Mouse (Mus musculus): ENCODE measurements at regions not wholly inside any gene's neighbourhood (a gene's known extent, or its start where the extent isn't known, plus 50 kb on each side); places are given as distances from the start of the nearest gene placed in this dataset.

DNA sequence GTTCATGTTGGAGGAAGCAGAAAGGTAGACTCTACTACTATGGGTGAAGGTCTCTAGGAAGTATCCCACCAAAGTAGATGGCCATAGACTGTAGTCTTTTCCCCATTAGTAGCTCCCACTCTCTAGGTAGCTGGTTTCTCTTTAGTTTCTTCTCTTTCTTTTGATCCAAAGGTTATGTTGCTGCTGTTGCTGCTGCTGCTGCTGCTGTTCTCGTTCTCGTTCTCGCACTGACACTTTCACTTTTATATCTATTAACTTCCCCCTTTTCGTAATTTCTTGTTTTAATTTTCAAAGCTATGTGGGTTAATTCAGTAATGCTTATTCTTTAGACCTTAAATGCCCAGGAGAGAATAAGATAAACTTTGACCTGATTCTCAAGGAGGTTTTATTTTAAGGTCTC is 58.3 kb downstream of the Tmem100 start:
- Histone ChIP-seq H3K27me3 (ENCODE audit: control insufficient read depth, insufficient read depth, low read length, poor library complexity, severe bottlenecking) (no peaks in the 10 kb centered on the region), H3K36me3 (ENCODE audit: control insufficient read depth, insufficient read depth, low read length, poor library complexity, severe bottlenecking) (no peaks in the 10 kb centered on the region), H3K27ac (ENCODE audit: insufficient read depth, low read length) (no peak overlapping the region), H3K9me3 (replicated peaks; ENCODE audit: control insufficient read depth, insufficient read depth, low read length, poor library complexity, severe bottlenecking) (no peaks in the 10 kb centered on the region), H3K4me1 (ENCODE audit: control insufficient read depth, insufficient read depth, low read length) (no peaks in the 10 kb centered on the region), H3K9ac (ENCODE audit: low read depth, poor library complexity, severe bottlenecking) (no peak overlapping the region), H3K4me3 (ENCODE audit: low read depth, low read length) (no peak overlapping the region)
- TF ChIP-seq POLR2A (IDR thresholded peaks at IDR 0.05; ENCODE audit: insufficient read depth, low read length) (no peak), EP300 (IDR thresholded peaks at IDR 0.05; ENCODE audit: insufficient read depth, low read depth, low read length) (no peak), CTCF (IDR thresholded peaks at IDR 0.05; ENCODE audit: low read depth, low read length) (no peak)

DNA sequence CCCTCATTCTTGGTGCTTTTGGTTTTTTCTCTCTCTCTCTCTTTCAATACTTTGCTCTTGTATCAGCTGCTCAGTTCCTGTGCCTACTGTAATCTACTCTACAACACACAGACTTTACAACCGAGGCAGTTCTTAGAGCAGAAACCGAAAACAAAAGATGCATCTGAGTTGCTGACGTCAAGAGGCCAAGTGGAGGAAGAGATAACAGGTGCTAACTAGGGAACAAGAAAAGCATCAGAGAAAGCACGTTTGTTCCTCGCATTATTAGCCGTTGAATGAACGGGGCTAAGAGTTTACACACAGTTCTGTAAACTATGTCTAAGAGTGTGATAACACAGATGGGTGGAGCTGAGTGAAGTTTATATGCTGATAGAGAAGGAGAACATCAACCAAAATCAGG is 63.9 kb downstream of the Tmem100 start:
- H3K27ac ChIP-seq (ENCODE audit: insufficient read depth, low read length): no peak overlapping the region
- no peak overlapping the region for H3K4me3 ChIP-seq (ENCODE audit: low read depth, low read length)
- no peaks in the 10 kb centered on the region for H3K9me3 ChIP-seq (replicated peaks; ENCODE audit: control insufficient read depth, insufficient read depth, low read length, poor library complexity, severe bottlenecking)
- H3K4me1 ChIP-seq (ENCODE audit: control insufficient read depth, insufficient read depth, low read length): no peaks in the 10 kb centered on the region
- H3K36me3 ChIP-seq (ENCODE audit: control insufficient read depth, insufficient read depth, low read length, poor library complexity, severe bottlenecking): no peaks in the 10 kb centered on the region
- no peak for TF ChIP-seq EP300 (IDR thresholded peaks at IDR 0.05; ENCODE audit: insufficient read depth, low read depth, low read length)
- no peak for TF ChIP-seq CTCF (IDR thresholded peaks at IDR 0.05; ENCODE audit: low read depth, low read length)
- no peak for TF ChIP-seq POLR2A (IDR thresholded peaks at IDR 0.05; ENCODE audit: insufficient read depth, low read length)
- no peak overlapping the region for H3K9ac ChIP-seq (ENCODE audit: low read depth, poor library complexity, severe bottlenecking)
- H3K27me3 ChIP-seq (ENCODE audit: control insufficient read depth, insufficient read depth, low read length, poor library complexity, severe bottlenecking): no peaks in the 10 kb centered on the region; the same call in 1 of the 2 replicates

DNA sequence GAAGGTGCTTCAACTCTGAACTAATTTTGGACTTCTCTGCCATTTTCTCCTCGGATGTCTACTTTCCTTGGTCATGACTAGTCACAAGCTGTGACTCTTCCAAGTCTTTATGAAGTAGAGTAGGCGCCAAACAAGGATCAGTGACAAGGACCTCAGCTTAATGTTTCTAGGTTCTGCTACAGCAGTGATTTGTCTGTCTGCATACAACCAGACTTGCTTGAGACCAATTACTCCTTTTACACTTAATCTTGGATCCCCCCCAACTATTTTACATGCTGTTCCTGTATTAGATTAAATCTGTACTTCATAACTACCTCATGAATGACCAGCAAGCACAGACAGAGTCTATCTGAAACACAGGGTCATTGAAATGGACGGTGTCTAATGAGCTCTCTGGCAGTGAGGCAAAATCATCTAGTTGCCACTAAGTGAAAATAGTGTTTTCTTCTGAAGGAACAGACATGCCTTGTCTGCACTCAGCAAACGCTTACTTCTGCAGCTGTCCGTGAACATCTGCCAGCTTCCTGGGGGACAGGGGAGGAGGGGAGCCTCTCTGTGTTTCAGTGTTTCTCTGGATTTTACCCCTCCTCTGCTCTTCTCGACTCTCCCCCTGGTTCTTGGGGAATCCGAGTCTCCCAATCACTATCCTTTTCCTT is 64.7 kb downstream of the Tmem100 start:
- Histone ChIP-seq H3K4me3 (ENCODE audit: low read depth, low read length) (no peak overlapping the region), H3K36me3 (ENCODE audit: control insufficient read depth, insufficient read depth, low read length, poor library complexity, severe bottlenecking) (no peaks in the 10 kb centered on the region), H3K27ac (ENCODE audit: insufficient read depth, low read length) (no peak overlapping the region), H3K27me3 (ENCODE audit: control insufficient read depth, insufficient read depth, low read length, poor library complexity, severe bottlenecking) (no peaks in the 10 kb centered on the region; the same call in 1 of the 2 replicates), H3K9ac (ENCODE audit: low read depth, poor library complexity, severe bottlenecking) (no peak overlapping the region), H3K4me1 (ENCODE audit: control insufficient read depth, insufficient read depth, low read length) (no peaks in the 10 kb centered on the region), H3K9me3 (replicated peaks; ENCODE audit: control insufficient read depth, insufficient read depth, low read length, poor library complexity, severe bottlenecking) (no peaks in the 10 kb centered on the region)
- TF ChIP-seq EP300 (IDR thresholded peaks at IDR 0.05; ENCODE audit: insufficient read depth, low read depth, low read length) (no peak), POLR2A (IDR thresholded peaks at IDR 0.05; ENCODE audit: insufficient read depth, low read length) (no peak), CTCF (IDR thresholded peaks at IDR 0.05; ENCODE audit: low read depth, low read length) (no peak)

DNA sequence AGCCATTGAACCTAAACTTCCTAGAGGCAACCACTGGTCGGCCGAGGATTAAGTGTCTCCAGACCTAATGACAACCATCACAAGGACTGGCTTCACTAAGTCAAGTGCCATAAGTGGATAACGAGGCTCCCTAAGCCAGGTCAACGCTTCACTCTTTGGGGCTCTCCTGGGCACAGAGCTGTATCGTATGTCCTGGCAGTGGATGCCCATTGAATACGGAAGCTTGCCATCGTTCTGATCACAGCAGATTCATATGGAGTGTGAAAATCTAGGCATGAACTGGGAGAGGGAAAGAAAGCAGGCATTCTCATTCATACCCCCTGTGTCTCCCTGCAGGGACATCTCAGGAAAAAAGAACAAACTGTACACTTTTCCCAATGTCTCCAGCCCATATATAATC is 68.3 kb downstream of the Tmem100 start:
- Histone ChIP-seq H3K9ac (ENCODE audit: low read depth, poor library complexity, severe bottlenecking) (no peak overlapping the region), H3K27me3 (ENCODE audit: control insufficient read depth, insufficient read depth, low read length, poor library complexity, severe bottlenecking) (no peaks in the 10 kb centered on the region; the same call in 1 of the 2 replicates), H3K27ac (ENCODE audit: insufficient read depth, low read length) (no peak overlapping the region), H3K36me3 (ENCODE audit: control insufficient read depth, insufficient read depth, low read length, poor library complexity, severe bottlenecking) (no peaks in the 10 kb centered on the region), H3K4me3 (ENCODE audit: low read depth, low read length) (no peak overlapping the region), H3K4me1 (ENCODE audit: control insufficient read depth, insufficient read depth, low read length) (no peaks in the 10 kb centered on the region), H3K9me3 (replicated peaks; ENCODE audit: control insufficient read depth, insufficient read depth, low read length, poor library complexity, severe bottlenecking) (no peaks in the 10 kb centered on the region)
- no peak for TF ChIP-seq EP300 (IDR thresholded peaks at IDR 0.05; ENCODE audit: insufficient read depth, low read depth, low read length)
- no peak for TF ChIP-seq CTCF (IDR thresholded peaks at IDR 0.05; ENCODE audit: low read depth, low read length)
- no peak for TF ChIP-seq POLR2A (IDR thresholded peaks at IDR 0.05; ENCODE audit: insufficient read depth, low read length)

DNA sequence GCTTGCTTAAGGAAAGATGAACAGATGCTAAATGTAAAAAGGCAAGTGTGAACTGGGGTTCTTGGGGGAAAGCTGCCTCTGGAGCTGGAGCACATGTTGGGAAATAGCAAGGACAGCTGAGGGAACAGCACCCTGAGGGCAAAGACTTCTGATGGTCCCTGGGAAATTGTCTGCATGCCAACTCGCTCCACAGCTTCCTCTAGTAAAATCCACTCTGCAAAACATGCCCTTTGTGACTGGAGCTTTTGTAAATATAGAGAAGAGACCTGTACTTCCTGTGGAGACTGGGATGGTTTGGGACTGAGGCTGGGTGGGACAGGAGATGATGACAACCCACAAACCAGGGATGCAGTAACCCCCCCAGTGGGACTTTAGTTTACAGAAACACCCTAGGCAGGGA is 69.0 kb downstream of the Tmem100 start:
- no peak overlapping the region for H3K4me3 ChIP-seq (ENCODE audit: low read depth, low read length)
- TF ChIP-seq EP300 (IDR thresholded peaks at IDR 0.05; ENCODE audit: insufficient read depth, low read depth, low read length) (no peak), POLR2A (IDR thresholded peaks at IDR 0.05; ENCODE audit: insufficient read depth, low read length) (no peak), CTCF (IDR thresholded peaks at IDR 0.05; ENCODE audit: low read depth, low read length) (no peak)
- H3K4me1 ChIP-seq (ENCODE audit: control insufficient read depth, insufficient read depth, low read length): no peaks in the 10 kb centered on the region
- H3K36me3 ChIP-seq (ENCODE audit: control insufficient read depth, insufficient read depth, low read length, poor library complexity, severe bottlenecking): no peaks in the 10 kb centered on the region
- no peak overlapping the region for H3K27ac ChIP-seq (ENCODE audit: insufficient read depth, low read length)
- no peaks in the 10 kb centered on the region; the same call in 1 of the 2 replicates for H3K27me3 ChIP-seq (ENCODE audit: control insufficient read depth, insufficient read depth, low read length, poor library complexity, severe bottlenecking)
- H3K9ac ChIP-seq (ENCODE audit: low read depth, poor library complexity, severe bottlenecking): no peak overlapping the region
- H3K9me3 ChIP-seq (replicated peaks; ENCODE audit: control insufficient read depth, insufficient read depth, low read length, poor library complexity, severe bottlenecking): no peaks in the 10 kb centered on the region

DNA sequence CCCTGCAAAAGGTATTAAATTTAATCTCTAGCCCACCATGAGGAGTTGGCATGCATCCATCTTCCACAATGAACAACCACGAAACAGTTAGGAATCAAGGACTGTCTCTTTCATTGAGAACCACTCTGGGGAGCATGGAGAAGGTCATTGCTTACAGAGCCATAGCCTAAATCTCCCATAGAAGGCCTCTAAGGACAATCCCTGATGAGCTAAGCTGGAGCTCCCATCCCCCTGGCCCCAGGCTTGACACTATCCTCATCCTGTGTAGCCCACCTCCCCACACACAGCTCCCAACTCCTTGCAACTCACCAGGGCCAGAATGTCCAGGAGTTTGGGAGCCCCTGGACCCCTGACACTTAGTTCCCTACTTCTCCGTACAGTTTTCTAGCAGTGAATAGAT is 70.0 kb downstream of the Tmem100 start:
- no peak for TF ChIP-seq POLR2A (IDR thresholded peaks at IDR 0.05; ENCODE audit: insufficient read depth, low read length)
- no peak for TF ChIP-seq EP300 (IDR thresholded peaks at IDR 0.05; ENCODE audit: insufficient read depth, low read depth, low read length)
- TF ChIP-seq CTCF (IDR thresholded peaks at IDR 0.05; ENCODE audit: low read depth, low read length): no peak

More for the DNA sequence above, 70.0 kb downstream of the Tmem100 start:
- Histone ChIP-seq H3K4me1 (ENCODE audit: control insufficient read depth, insufficient read depth, low read length) (no peaks in the 10 kb centered on the region), H3K36me3 (ENCODE audit: control insufficient read depth, insufficient read depth, low read length, poor library complexity, severe bottlenecking) (no peaks in the 10 kb centered on the region), H3K9me3 (replicated peaks; ENCODE audit: control insufficient read depth, insufficient read depth, low read length, poor library complexity, severe bottlenecking) (no peaks in the 10 kb centered on the region), H3K27ac (ENCODE audit: insufficient read depth, low read length) (no peak overlapping the region), H3K4me3 (ENCODE audit: low read depth, low read length) (no peak overlapping the region), H3K27me3 (ENCODE audit: control insufficient read depth, insufficient read depth, low read length, poor library complexity, severe bottlenecking) (no peaks in the 10 kb centered on the region; the same call in 1 of the 2 replicates), H3K9ac (ENCODE audit: low read depth, poor library complexity, severe bottlenecking) (no peak overlapping the region)
